Mouse (Mus musculus) limb, embryonic 14.5 days (tissue): ENCODE measurements around the gene Igsf21. TPM values are rescaled to one million over a fixed set of nuclear protein-coding genes. Genes with fewer than 3 reads are reported as not detected.
A peak's percentile ranks its signal among the peaks of the same experiment; 100 is the strongest.

Experiments
- ATAC-seq: fragments of 200-750 bp; cut with Nextera tagmentation; 2 replicates; pipeline ENCODE4 v1.8.0; 2017; ENCODE audit warnings: low read depth, moderate number of reproducible peaks, moderate TSS enrichment; ENCODE audit not compliant: low FRiP score
- DNase-seq: peaks from one replicate; pipeline ENCODE4 v3.0.0-alpha.2; 2015; ENCODE audit warnings: low spot score
- H3K27ac ChIP-seq: fragments of 300-500 bp; sonication (generic); replicated peaks from 2 replicates; pipeline ENCODE4 v1.5.1; 2014; ENCODE audit warnings: low read depth, mild to moderate bottlenecking, low read length, moderate library complexity, mixed read lengths
- H3K27me3 ChIP-seq: fragments of 300-500 bp; sonication (generic); 2 replicates; pipeline ENCODE4 v1.6.1; 2014; ENCODE audit warnings: low read length, mixed read lengths; ENCODE audit not compliant: control insufficient read depth, insufficient read depth
- H3K36me3 ChIP-seq: fragments of 300-500 bp; sonication (generic); 2 replicates; pipeline ENCODE4 v1.6.1; 2014; ENCODE audit warnings: mild to moderate bottlenecking, low read length, moderate library complexity, mixed read lengths; ENCODE audit not compliant: control insufficient read depth, insufficient read depth
- H3K4me1 ChIP-seq: fragments of 300-500 bp; sonication (generic); 2 replicates; pipeline ENCODE4 v1.6.1; 2014; ENCODE audit warnings: antibody characterized with exemption, low read length, mixed read lengths; ENCODE audit not compliant: control insufficient read depth, insufficient read depth
- H3K4me2 ChIP-seq: fragments of 300-500 bp; sonication (generic); replicated peaks from 2 replicates; pipeline ENCODE4 v1.6.1; 2014; ENCODE audit warnings: low read depth, mild to moderate bottlenecking, low read length, moderate library complexity; ENCODE audit not compliant: severe bottlenecking
- H3K4me3 ChIP-seq: fragments of 300-500 bp; sonication (generic); replicated peaks from 2 replicates; pipeline ENCODE4 v1.5.1; 2014; ENCODE audit warnings: low read length
- H3K9ac ChIP-seq: fragments of 300-500 bp; sonication (generic); 2 replicates; pipeline ENCODE4 v1.6.1; 2014; ENCODE audit warnings: mild to moderate bottlenecking, low read depth, low read length, moderate library complexity; ENCODE audit not compliant: severe bottlenecking
- H3K9me3 ChIP-seq: fragments of 300-500 bp; sonication (generic); 2 replicates; pipeline ENCODE4 v1.6.1; 2016; ENCODE audit warnings: low read length; ENCODE audit not compliant: control insufficient read depth
- POLR2A ChIP-seq: fragments of 200-500 bp; IDR thresholded peaks from 2 replicates; pipeline ENCODE4 v1.8.0; 2012; ENCODE audit warnings: inconsistent platforms, mild to moderate bottlenecking, moderate library complexity, borderline replicate concordance; ENCODE audit not compliant: insufficient read depth, insufficient read length; ENCODE audit errors: extremely low read depth
- WGBS: fragments of 180-500 bp; shearing (Covaris S2); extraction: QIAGEN DNeasy Blood & Tissue Kit; methylation state at CpG from one replicate; pipeline ENCODE4 v1.1.7; 2014; 5-methylcytosine and 5-hydroxymethylcytosine counted together
- polyA plus RNA-seq, 2 experiments: library from polyadenylated mRNA; depleted of rRNA in 1 of 2; stranded (reverse) in 1 of 2; unstranded in 1 of 2; fragments of >200 nt; fragmentation: Nextera tagmentation in 1 of 2; extraction: Ambion mirVana in 1 of 2; gene quantifications; 2 replicates each; pipeline versions ENCODE4 v1.2.1 to v1.2.3; 2012 to 2014

Igsf21 gene
- polyA plus RNA-seq, 2 experiments = 0.45 to 0.55 TPM

DNA sequence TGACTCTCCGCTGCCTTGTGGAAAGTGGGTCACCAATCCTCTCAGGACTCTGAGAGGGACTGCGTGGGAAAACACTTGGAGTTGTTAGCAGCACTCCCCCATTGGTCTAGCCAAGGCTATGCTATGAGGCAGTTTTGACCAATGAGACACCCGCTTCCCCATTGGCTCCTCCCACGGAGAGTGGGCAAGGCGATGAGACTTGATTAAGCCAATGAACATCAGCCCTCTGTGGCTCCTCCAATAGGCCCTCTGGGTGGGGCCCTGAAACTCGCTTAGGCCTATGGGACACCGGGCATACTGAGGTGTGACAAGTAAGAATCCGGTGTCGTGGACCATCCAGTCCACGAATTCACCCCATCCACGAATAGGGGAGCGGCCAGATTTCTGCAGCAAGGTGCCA lies 242.4 kb downstream of the Igsf21 start:
- 7% methylated on average over 12 of the region's 12 CpGs for WGBS
- H3K4me3 ChIP-seq = 0 out of 2 replicates have a peak overlapping the region, but pooled peaks have one; percentile 2
- H3K9ac ChIP-seq = no peak overlapping the region
- 0 out of 2 replicates have a peak, but pooled peaks cover 4% of the 10 kb centered on the region for H3K4me1 ChIP-seq
- DNase-seq (no peak), ATAC-seq (no peak)
- no peaks in the 10 kb centered on the region for H3K9me3 ChIP-seq
- 0 out of 2 replicates have a peak overlapping the region, but pooled peaks have one; percentile 32 for H3K4me2 ChIP-seq
- no peak overlapping the region for H3K27ac ChIP-seq
- peaks cover 37% of the 10 kb centered on the region for H3K27me3 ChIP-seq
- no peaks in the 10 kb centered on the region for H3K36me3 ChIP-seq
- no peak for TF ChIP-seq POLR2A

DNA sequence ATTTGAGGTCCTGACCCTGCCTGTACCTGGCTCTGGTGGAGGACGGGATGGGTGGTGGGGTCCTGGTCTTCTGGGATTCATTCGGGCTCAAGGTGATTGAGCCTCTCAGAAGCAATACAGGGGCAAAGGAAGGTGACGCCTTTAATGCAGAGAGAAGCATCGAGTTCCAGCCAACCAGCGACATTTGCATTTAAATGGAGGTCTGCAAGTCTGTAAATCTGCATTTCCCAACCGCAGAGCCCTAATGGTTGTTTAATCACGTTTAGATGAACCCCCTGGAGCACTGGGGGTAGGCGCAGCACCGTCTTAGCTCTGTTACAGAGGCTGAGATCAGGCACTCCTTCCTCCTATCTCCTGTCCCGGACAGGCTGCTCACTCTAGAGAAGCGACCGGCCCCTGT lies 244.5 kb downstream of the Igsf21 start:
- 5% methylated on average over 12 of the region's 12 CpGs for WGBS
- Histone ChIP-seq H3K4me2 (no peak overlapping the region), H3K9me3 (no peaks in the 10 kb centered on the region; the same call in 1 of the 2 replicates), H3K36me3 (no peaks in the 10 kb centered on the region), H3K9ac (no peak overlapping the region), H3K4me1 (0 out of 2 replicates have a peak, but pooled peaks cover 4% of the 10 kb centered on the region), H3K27me3 (peaks cover 37% of the 10 kb centered on the region), H3K27ac (no peak overlapping the region), H3K4me3 (no peak overlapping the region)
- no peak for DNase-seq
- no peak for ATAC-seq
- TF ChIP-seq POLR2A = no peak

- 69% methylated on average over 5 of the region's 5 CpGs for WGBS
- no peak for TF ChIP-seq POLR2A
- Histone ChIP-seq H3K9me3 (no peaks in the 10 kb centered on the region; the same call in 1 of the 2 replicates), H3K4me2 (no peak overlapping the region), H3K9ac (no peak overlapping the region), H3K4me3 (no peak overlapping the region), H3K27ac (no peak overlapping the region), H3K36me3 (no peaks in the 10 kb centered on the region), H3K27me3 (peaks cover 37% of the 10 kb centered on the region), H3K4me1 (0 out of 2 replicates have a peak, but pooled peaks cover 4% of the 10 kb centered on the region)
- no peak for DNase-seq
- no peak for ATAC-seq
Observed at GRCm38 (mm10) chr4:140000911-140001310, 245.7 kb downstream of the Igsf21 start.

- peaks cover 21% of the 10 kb centered on the region for H3K27me3 ChIP-seq
- H3K4me3 ChIP-seq = no peak overlapping the region
- DNase-seq (no peak), ATAC-seq (no peak)
- H3K36me3 ChIP-seq = no peaks in the 10 kb centered on the region
- H3K9me3 ChIP-seq = no peaks in the 10 kb centered on the region; the same call in 1 of the 2 replicates
- H3K9ac ChIP-seq = no peak overlapping the region
- no peak overlapping the region for H3K4me2 ChIP-seq
- no peaks in the 10 kb centered on the region for H3K4me1 ChIP-seq
- TF ChIP-seq POLR2A = no peak
- 63% methylated on average over 6 of the region's 7 CpGs for WGBS
- no peak overlapping the region for H3K27ac ChIP-seq
Observed at GRCm38 (mm10) chr4:139999033-139999432, 247.6 kb downstream of the Igsf21 start.

- H3K4me3 ChIP-seq = no peak overlapping the region
- H3K27me3 ChIP-seq = no peaks in the 10 kb centered on the region
- H3K9me3 ChIP-seq = no peaks in the 10 kb centered on the region; the same call in 1 of the 2 replicates
- no peak overlapping the region for H3K4me2 ChIP-seq
- no peaks in the 10 kb centered on the region for H3K4me1 ChIP-seq
- no peak overlapping the region for H3K27ac ChIP-seq
- no peak for ATAC-seq
- DNase-seq = no peak
- no peaks in the 10 kb centered on the region for H3K36me3 ChIP-seq
- TF ChIP-seq POLR2A = no peak
- WGBS = 47% methylated on average over 8 of the region's 8 CpGs
- no peak overlapping the region for H3K9ac ChIP-seq
Observed at GRCm38 (mm10) chr4:139995659-139996058, 250.9 kb downstream of the Igsf21 start.
